Mouse (Mus musculus) spleen, postnatal 36 days (tissue): ENCODE data around the gene Golga2.
A peak's percentile ranks its signal among the peaks of the same experiment; 100 is the strongest.

Experiments
- DNase-seq, 2 experiments: peaks; one replicate each; pipeline ENCODE4 v3.0.0; 2022; ENCODE audit warnings: low spot score in 2 of 2, mixed read lengths in 1 of 2

Golga2 gene

GRCm38 (mm10) chr2:32287334-32287840, at the start of gene Golga2:
TSS of gene Golga2 (plus strand) at chr2:32287384.
- peak; percentile 12 to 32 for DNase-seq

DNA sequence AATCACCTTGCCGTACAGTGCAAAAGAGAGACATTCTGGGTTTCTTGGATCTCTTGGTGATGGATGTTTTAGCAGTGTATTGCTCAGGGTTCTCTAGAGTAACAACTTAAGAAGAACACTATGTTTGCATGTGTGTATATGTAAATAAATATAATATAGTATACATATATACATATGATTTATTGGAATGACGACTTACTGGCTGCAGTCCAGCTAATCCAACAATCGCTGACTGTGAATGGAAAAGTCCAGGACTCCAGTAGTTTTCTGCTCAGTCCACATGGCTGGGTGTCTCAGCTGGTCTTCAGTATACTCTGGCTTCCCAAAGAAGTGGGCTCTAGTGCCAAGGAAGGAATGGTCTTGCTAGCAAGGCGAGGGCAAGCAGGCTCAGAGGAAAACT, 49.6 kb upstream of the Golga2 start:
- DNase-seq, result no peak

- no peak for DNase-seq
These were observed 48.3 kb upstream of the Golga2 start for GRCm38 (mm10) chr2:32238708-32239435.

GRCm38 (mm10) chr2:32240591-32240990, 46.6 kb upstream of the Golga2 start:
- no peak for DNase-seq

DNA sequence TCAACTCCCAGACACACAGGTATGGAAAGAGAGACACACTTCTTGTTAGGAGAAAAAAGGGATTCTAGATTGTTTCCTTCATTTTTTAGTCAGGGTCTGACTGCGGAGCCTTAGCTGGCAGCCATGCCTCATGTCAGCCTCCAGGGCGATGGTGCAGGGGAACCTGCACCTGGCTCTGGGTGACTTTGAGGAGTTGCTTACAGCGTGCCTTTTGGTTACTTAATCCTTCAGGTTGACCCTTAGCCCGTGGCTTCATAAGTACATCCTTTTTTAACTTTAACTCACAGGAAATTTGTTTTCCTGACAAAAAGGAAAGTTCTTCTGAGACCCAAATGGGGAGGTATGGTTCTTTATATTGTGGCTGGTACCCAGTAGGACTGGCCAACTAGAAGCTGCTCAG, 44.2 kb upstream of the Golga2 start:
- no peak for DNase-seq

DNA sequence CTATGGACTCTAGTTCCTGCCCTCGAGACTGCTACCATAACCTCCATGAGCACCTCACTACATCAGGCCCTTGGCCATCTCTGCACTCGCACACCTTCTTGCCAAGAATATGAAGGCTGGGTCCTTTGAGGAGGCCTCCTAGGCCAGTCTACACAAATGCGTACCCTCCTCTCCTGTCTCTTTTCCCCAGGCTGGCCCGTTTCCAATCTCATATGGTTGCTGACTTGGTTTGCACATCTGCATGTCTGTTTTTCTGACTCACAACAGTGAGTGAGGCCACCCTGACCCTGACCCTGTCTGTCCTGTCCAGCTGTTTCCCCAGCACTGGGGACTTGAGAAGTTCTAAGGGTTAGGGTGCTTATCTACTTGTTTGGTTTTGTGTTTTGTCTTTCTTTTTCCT, 40.4 kb upstream of the Golga2 start:
- no peak for DNase-seq

- DNase-seq, result no peak
These were observed 38.5 kb upstream of the Golga2 start for GRCm38 (mm10) chr2:32248377-32249361.

- no peak for DNase-seq
These were observed 35.2 kb upstream of the Golga2 start for GRCm38 (mm10) chr2:32251791-32252527.

GRCm38 (mm10) chr2:32252658-32253057, 34.5 kb upstream of the Golga2 start:
- DNase-seq, result no peak

DNA sequence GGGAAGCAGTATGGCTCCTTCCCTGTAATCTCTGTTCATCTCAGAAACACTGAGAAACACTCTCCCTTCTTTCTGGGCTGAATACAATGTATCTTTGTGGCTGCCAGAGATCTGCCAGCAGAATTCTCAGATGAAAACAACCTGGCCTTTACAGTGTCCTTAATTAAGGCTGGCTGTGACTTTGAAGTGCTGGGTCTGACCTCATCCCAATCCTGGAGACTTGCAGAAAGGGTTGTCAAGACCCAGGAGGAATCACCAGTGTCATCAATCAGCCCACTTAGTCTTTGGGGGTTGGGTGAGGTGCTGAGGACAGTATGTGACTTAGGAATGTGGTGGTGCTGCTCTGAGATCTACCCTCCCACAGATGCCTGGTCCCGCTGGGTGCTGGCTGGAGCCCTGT, 33.8 kb upstream of the Golga2 start:
- DNase-seq, result no peak

- no peak for DNase-seq
These were observed 32.6 kb upstream of the Golga2 start for GRCm38 (mm10) chr2:32254563-32254962.

- DNase-seq, result no peak
These were observed 30.9 kb upstream of the Golga2 start for GRCm38 (mm10) chr2:32256273-32256672.

DNA sequence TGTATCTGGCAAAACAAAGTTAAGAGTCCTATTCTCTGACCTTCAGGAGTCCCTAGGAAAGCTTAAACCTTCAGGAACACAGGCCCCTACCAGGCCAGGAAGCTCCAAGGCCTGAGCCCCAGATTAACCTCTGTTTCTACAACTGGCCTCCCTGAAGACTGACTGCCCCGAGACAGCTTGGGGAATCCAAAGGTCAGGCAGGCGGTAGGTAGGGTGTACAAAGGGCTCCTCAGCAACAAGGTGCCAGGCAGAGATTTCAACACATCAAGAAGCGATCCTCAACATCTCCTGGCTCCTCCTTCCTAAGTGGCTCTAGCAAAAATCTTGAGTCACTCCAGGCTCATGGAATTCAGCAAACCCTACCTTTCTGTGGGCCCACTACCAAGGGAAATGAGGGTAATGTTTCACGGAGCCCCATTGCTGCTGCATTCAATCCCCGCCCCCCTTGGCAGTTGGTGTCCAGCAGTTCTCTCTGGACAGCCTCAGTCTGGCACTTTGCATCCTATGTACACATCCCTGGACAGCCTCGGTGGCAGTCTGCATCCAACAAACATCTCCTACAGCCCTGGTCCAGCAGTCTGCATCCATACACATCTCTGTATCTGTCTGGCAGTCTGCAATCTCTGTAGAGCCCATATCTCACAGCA, 28.2 kb upstream of the Golga2 start:
- DNase-seq, result no peak

- DNase-seq, result peak; percentile 92 to 93
These were observed 27.3 kb upstream of the Golga2 start, which contains the start of gene Uck1 for GRCm38 (mm10) chr2:32259657-32260417. TSS of gene Uck1 (minus strand) at chr2:32260159.

GRCm38 (mm10) chr2:32260635-32261034, 26.5 kb upstream of the Golga2 start:
- DNase-seq, result peak; percentile 50 to 72

DNA sequence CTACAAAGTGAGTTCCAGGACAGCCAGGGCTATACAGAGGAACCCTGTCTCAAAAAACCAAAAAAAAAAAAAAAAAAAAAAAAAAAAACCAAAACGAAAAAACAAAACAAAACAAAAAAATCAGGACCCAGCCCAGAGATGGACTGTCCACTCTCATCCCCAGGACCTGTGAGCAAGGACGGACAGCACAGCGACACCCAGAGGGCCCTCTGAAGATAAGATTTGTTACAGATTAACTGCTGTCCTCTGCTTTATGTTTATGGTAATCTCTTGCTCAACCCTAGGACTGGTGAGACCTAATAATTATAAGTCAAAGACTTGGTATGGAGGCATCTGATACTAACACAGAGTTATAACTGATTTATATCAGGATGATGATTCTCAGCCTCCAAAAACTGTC, 11.4 kb upstream of the Golga2 start:
- DNase-seq, result no peak

DNA sequence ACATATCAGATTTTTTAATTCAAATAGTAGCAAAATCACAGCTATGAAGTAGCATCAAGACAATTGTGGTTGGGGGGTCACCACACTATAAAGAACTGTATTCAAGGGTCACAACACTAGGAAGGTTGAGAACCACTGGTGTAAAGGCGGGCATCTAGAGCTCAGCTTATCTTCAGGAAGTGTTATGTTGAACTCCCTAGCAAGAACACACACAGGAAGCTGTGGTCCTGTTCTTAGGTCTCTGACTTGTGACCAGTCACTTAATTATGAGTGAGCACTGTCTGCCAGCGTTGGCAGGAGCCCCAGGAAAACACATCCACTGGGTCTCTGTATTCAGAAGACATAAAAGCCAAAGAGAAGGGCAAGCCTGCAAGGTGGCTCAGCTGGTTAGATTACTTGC, 4.9 kb upstream of the Golga2 start:
- no peak for DNase-seq

DNA sequence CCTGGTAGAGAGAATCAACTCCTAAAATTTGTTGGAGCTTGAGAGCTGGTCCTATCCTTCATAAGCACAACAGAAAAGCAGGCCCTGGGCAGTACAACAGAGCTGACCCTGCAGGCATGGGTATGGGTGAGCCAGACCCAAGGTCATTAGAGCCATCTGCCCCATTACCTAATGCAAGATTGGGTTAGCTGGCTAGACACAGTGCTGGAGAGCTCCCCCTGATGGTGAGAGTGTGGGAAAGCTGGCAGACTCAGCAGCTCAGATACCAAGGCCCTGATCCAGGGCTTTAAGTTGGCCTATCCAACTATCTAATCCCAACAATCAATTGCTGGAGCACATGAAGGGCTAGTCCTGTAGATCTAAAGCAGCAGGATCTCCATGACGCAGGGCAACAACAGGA, 4.5 kb upstream of the Golga2 start:
- peak; percentile 52 to 59 for DNase-seq

DNA sequence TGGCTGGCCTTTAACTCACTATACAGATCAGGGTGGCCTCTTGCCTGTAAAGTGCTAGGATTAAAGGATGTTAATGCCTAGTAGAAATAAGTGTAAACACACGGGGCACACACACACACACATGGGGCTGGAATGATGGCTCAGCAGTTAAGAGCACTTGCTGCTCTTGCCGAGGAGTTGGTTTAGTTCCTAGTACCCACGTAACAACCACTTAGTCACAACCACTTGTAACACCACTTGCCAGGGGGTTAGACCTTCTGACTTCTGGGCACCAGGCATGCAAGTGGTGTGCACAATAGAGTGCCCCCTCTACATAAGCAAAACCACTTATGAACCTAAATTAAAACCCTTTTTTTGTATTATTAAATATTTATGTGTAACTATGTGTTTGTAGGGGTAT, 3.2 kb upstream of the Golga2 start:
- no peak for DNase-seq

DNA sequence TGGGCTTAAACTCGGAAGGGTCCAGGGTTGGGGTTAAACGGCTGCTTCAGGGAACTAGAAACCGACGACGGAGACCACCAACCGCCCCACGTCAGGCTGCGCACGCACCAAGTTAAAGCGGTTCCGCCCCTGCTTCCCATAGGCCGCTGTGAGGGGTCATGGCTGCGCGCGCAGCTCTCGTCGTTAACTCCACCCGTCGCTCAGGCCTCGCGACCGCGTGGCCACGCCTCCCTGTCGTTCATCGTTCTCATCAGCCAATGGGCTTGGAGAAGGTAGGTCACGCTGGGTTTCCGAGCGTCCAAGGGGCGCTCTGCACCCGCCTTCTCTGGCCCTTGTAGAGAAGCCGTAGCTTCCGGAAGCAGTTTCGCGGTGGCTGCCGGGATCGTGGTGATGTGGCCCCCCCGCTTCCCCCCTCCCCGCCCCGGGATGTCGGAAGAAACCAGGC, 761 bp downstream of the Golga2 start, which contains the start of gene Swi5:
Gene Swi5 (minus strand): TSS at position 153 of the 445 bp plus-strand sequence.
- peak; percentile 97 to 99 for DNase-seq
